Mouse (Mus musculus): ENCODE data around the gene Zfp933. TPM values are rescaled to one million over a fixed set of nuclear protein-coding genes. Genes with fewer than 3 reads are reported as not detected.

Zfp933 gene
- polyA plus RNA-seq (2012; rRNA removed) = 1.3 and 1.5 TPM in 2 replicates

DNA sequence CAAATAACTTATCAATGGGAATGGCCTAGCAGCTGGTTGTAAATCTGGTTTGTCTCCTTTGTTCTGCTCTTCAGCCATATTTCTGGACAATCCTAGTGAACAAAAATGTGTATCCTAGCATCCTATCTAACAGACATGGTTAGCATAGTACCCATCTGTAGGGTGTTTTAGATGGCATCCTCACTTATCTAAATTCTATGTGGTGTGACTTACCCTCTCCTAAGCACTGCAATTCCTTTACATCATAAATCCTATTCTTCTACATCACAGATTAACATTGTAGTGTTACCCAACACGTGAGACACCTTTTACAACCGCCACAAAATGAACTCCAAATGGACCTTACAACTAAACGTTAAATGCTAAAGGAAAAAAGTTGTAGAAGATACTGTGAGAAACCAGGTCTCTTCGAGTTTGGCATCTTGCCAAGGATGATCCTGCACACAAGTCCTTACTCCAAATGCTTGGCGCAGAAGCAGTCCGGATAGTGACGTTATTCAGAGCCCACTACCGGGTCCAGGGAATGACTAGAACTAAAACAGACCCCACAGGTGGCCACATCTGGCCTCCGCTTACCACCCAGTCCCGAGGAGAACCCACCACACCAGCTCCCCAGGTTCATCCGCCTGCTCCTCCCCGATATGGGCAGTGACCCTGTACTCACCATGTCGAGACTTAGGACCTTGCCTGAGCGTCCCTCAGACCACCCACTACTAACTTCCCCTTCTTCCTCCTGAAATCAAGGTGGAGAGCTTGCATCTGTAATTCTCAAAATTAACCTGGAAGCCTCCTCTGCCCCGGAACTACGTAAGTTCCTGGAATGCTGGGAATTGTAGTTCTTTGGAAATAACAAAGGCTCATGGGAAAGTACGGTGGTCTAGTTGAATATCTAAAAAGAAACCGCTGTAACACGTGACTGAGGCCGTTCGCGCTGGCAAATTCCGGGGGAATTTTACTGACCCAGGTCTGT is at the start of gene Zfp933:
Zfp933 (minus strand) TSS at position 753 of the 970 bp plus-strand sequence.
- Histone ChIP-seq H3K4me1 (replicated peaks; ENCODE audit: control insufficient read depth, insufficient read depth, low read length) (peaks cover 2% of the 10 kb centered on the region; the same call in 1 of the 2 replicates), H3K27me3 (ENCODE audit: control insufficient read depth, insufficient read depth, low read length) (no peaks in the 10 kb centered on the region), H3K27ac (ENCODE audit: control insufficient read depth, insufficient read depth, low read length) (no peak within 1 kb of the TSS), H3K4me3 (ENCODE audit: control insufficient read depth, insufficient read depth, low read length) (peak within 1 kb of the TSS; percentile 91), H3K36me3 (ENCODE audit: control insufficient read depth, insufficient read depth, low read length) (no peaks in the 10 kb centered on the region)
- DNase-seq = peak; percentile 61
- WGBS = 2% methylated on average over 23 of the region's 23 CpGs
- TF ChIP-seq CTCF (IDR thresholded peaks at IDR 0.05; ENCODE audit: borderline replicate concordance, control insufficient read depth, extremely low read depth, insufficient read depth, low read length, poor library complexity) = no peak

DNA sequence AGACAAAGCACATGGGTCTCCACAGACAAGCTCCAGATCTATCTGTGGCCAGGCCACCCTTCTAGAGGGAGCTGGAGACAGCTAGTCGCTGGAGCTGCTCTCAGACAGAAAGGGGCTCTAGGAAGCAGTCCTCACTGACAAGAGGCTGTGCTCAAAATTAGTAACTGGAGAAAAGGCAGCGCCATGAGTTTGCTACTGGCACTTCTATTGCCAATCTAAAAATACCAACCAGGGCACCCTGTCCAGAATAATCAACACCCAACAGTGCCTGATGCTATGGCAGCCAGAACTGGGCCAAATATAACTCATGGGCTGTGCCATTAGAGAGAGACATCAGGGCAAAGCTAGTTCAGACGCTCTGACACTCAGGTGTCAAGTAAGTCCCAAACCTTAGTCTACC is 49.2 kb upstream of the Zfp933 start:
- no peak overlapping the region for H3K27ac ChIP-seq (ENCODE audit: control insufficient read depth, insufficient read depth, low read length)
- peaks cover 24% of the 10 kb centered on the region for H3K36me3 ChIP-seq (ENCODE audit: control insufficient read depth, insufficient read depth, low read length)
- H3K4me1 ChIP-seq (replicated peaks; ENCODE audit: control insufficient read depth, insufficient read depth, low read length) = no peaks in the 10 kb centered on the region
- DNase-seq = no peak
- TF ChIP-seq POLR2A (IDR thresholded peaks at IDR 0.05; ENCODE audit: control insufficient read depth, extremely low read depth, insufficient read depth, low read length, poor library complexity) (no peak), CTCF (IDR thresholded peaks at IDR 0.05; ENCODE audit: borderline replicate concordance, control insufficient read depth, extremely low read depth, insufficient read depth, low read length, poor library complexity) (no peak)
- WGBS = 92% methylated on average over 3 of the region's 3 CpGs
- no peaks in the 10 kb centered on the region for H3K27me3 ChIP-seq (ENCODE audit: control insufficient read depth, insufficient read depth, low read length)
- no peak overlapping the region for H3K4me3 ChIP-seq (ENCODE audit: control insufficient read depth, insufficient read depth, low read length)

DNA sequence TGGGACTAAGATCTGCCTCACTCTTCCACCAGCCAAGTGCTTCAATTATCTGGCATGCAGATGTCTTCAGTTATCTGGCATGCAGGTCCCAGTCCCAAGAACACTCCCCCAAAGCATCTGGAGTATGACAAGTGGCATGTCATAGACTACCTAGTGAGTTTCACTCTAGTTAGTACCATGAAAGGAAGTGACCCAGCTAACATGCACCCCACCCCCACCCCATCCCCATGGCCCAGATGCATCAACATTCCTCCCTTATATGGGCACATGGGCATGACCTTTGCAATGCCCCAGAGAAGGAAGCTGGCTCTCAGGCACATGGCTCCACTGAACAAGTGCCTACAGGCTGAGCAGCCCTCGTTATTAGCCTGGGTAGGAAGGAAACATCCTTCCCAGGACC is 48.2 kb upstream of the Zfp933 start:
- Histone ChIP-seq H3K4me1 (replicated peaks; ENCODE audit: control insufficient read depth, insufficient read depth, low read length) (no peaks in the 10 kb centered on the region), H3K4me3 (ENCODE audit: control insufficient read depth, insufficient read depth, low read length) (no peak overlapping the region), H3K36me3 (ENCODE audit: control insufficient read depth, insufficient read depth, low read length) (peaks cover 24% of the 10 kb centered on the region), H3K27ac (ENCODE audit: control insufficient read depth, insufficient read depth, low read length) (no peak overlapping the region), H3K27me3 (ENCODE audit: control insufficient read depth, insufficient read depth, low read length) (no peaks in the 10 kb centered on the region)
- TF ChIP-seq CTCF (IDR thresholded peaks at IDR 0.05; ENCODE audit: borderline replicate concordance, control insufficient read depth, extremely low read depth, insufficient read depth, low read length, poor library complexity) (no peak), POLR2A (IDR thresholded peaks at IDR 0.05; ENCODE audit: control insufficient read depth, extremely low read depth, insufficient read depth, low read length, poor library complexity) (no peak)
- 66% methylated on average over 1 of the region's 1 CpGs for WGBS
- DNase-seq = no peak

GRCm38 (mm10) chr4:147895815-147896330 is 47.7 kb upstream of the Zfp933 start:
- Histone ChIP-seq H3K4me1 (replicated peaks; ENCODE audit: control insufficient read depth, insufficient read depth, low read length) (no peaks in the 10 kb centered on the region), H3K4me3 (ENCODE audit: control insufficient read depth, insufficient read depth, low read length) (no peak overlapping the region), H3K27me3 (ENCODE audit: control insufficient read depth, insufficient read depth, low read length) (no peaks in the 10 kb centered on the region), H3K27ac (ENCODE audit: control insufficient read depth, insufficient read depth, low read length) (no peak overlapping the region), H3K36me3 (ENCODE audit: control insufficient read depth, insufficient read depth, low read length) (peaks cover 24% of the 10 kb centered on the region)
- TF ChIP-seq POLR2A (IDR thresholded peaks at IDR 0.05; ENCODE audit: control insufficient read depth, extremely low read depth, insufficient read depth, low read length, poor library complexity) (no peak), CTCF (IDR thresholded peaks at IDR 0.05; ENCODE audit: borderline replicate concordance, control insufficient read depth, extremely low read depth, insufficient read depth, low read length, poor library complexity) (no peak)
- 84% methylated on average over 4 of the region's 4 CpGs for WGBS
- DNase-seq = no peak

- H3K27ac ChIP-seq (ENCODE audit: control insufficient read depth, insufficient read depth, low read length) = no peak overlapping the region
- DNase-seq = no peak
- no peak overlapping the region for H3K4me3 ChIP-seq (ENCODE audit: control insufficient read depth, insufficient read depth, low read length)
These were observed 42.2 kb upstream of the Zfp933 start for GRCm38 (mm10) chr4:147890341-147890740.

GRCm38 (mm10) chr4:147888237-147888636 is 40.1 kb upstream of the Zfp933 start:
- Histone ChIP-seq H3K36me3 (ENCODE audit: control insufficient read depth, insufficient read depth, low read length) (peaks cover 33% of the 10 kb centered on the region), H3K27me3 (ENCODE audit: control insufficient read depth, insufficient read depth, low read length) (no peaks in the 10 kb centered on the region), H3K4me3 (ENCODE audit: control insufficient read depth, insufficient read depth, low read length) (no peak overlapping the region), H3K27ac (ENCODE audit: control insufficient read depth, insufficient read depth, low read length) (no peak overlapping the region), H3K4me1 (replicated peaks; ENCODE audit: control insufficient read depth, insufficient read depth, low read length) (no peaks in the 10 kb centered on the region)
- TF ChIP-seq POLR2A (IDR thresholded peaks at IDR 0.05; ENCODE audit: control insufficient read depth, extremely low read depth, insufficient read depth, low read length, poor library complexity) (no peak), CTCF (IDR thresholded peaks at IDR 0.05; ENCODE audit: borderline replicate concordance, control insufficient read depth, extremely low read depth, insufficient read depth, low read length, poor library complexity) (no peak)
- DNase-seq = no peak
- whole genome bisulfite sequencing = 91% methylated on average over 4 of the region's 4 CpGs

More at GRCm38 (mm10) chr4:147890341-147890740, 42.2 kb upstream of the Zfp933 start:
- no peaks in the 10 kb centered on the region for H3K27me3 ChIP-seq (ENCODE audit: control insufficient read depth, insufficient read depth, low read length)
- peaks cover 32% of the 10 kb centered on the region for H3K36me3 ChIP-seq (ENCODE audit: control insufficient read depth, insufficient read depth, low read length)
- H3K4me1 ChIP-seq (replicated peaks; ENCODE audit: control insufficient read depth, insufficient read depth, low read length) = no peaks in the 10 kb centered on the region
- 97% methylated on average over 6 of the region's 6 CpGs for WGBS
- no peak for TF ChIP-seq CTCF (IDR thresholded peaks at IDR 0.05; ENCODE audit: borderline replicate concordance, control insufficient read depth, extremely low read depth, insufficient read depth, low read length, poor library complexity)
- no peak for TF ChIP-seq POLR2A (IDR thresholded peaks at IDR 0.05; ENCODE audit: control insufficient read depth, extremely low read depth, insufficient read depth, low read length, poor library complexity)

Data from thymus, adult 2 months (tissue).